Mouse (Mus musculus) neural tube, embryonic 15.5 days (tissue): ENCODE data around the gene Acer3. TPM values are rescaled to one million over a fixed set of nuclear protein-coding genes. Genes with fewer than 3 reads are reported as not detected.
A peak's percentile ranks its signal among the peaks of the same experiment; 100 is the strongest.

Experiments used
- ATAC-seq: fragments of 200-750 bp; cut with Nextera tagmentation; 2 replicates; pipeline ENCODE4 v1.8.0; 2017; ENCODE audit warnings: mild to moderate bottlenecking, moderate TSS enrichment, moderate library complexity; ENCODE audit not compliant: low FRiP score
- H3K27ac ChIP-seq: fragments of 300-500 bp; sonication (generic); replicated peaks from 2 replicates; pipeline ENCODE4 v1.5.1; 2015; ENCODE audit warnings: mild to moderate bottlenecking, inconsistent platforms
- H3K27me3 ChIP-seq: fragments of 300-500 bp; sonication (generic); replicated peaks from 2 replicates; pipeline ENCODE4 v1.6.1; 2015; ENCODE audit warnings: inconsistent platforms
- H3K36me3 ChIP-seq: fragments of 300-500 bp; sonication (generic); 2 replicates; pipeline ENCODE4 v1.6.1; 2015; ENCODE audit warnings: inconsistent platforms
- H3K4me1 ChIP-seq: fragments of 300-500 bp; sonication (generic); 2 replicates; pipeline ENCODE4 v1.6.1; 2015; ENCODE audit warnings: inconsistent platforms
- H3K4me2 ChIP-seq: fragments of 300-500 bp; sonication (generic); 2 replicates; pipeline ENCODE4 v1.6.1; 2015; ENCODE audit warnings: inconsistent platforms, mild to moderate bottlenecking, moderate library complexity
- H3K4me3 ChIP-seq: fragments of 300-500 bp; sonication (generic); replicated peaks from 2 replicates; pipeline ENCODE4 v1.5.1; 2015; ENCODE audit warnings: mild to moderate bottlenecking, inconsistent platforms
- H3K9ac ChIP-seq: fragments of 300-500 bp; sonication (generic); replicated peaks from 2 replicates; pipeline ENCODE4 v1.6.1; 2015; ENCODE audit warnings: mild to moderate bottlenecking, inconsistent platforms
- H3K9me3 ChIP-seq: fragments of 300-500 bp; sonication (generic); replicated peaks from 2 replicates; pipeline ENCODE4 v1.6.1; 2016; ENCODE audit warnings: inconsistent platforms
- WGBS: fragments of 180-500 bp; shearing (Covaris S2); methylation state at CpG from one replicate; pipeline ENCODE4 v1.1.7; 2015; ENCODE audit warnings: mixed read lengths; 5-methylcytosine and 5-hydroxymethylcytosine counted together
- polyA plus RNA-seq: library from polyadenylated mRNA; unstranded; fragments of >200 nt; fragmentation: Nextera tagmentation; extraction: Ambion mirVana; gene quantifications from 2 replicates; pipeline ENCODE4 v1.2.1, GENCODE M21; 2015

Acer3 gene
- polyA plus RNA-seq, 1 experiment from 2014 or later, result 28.4 TPM

GRCm38 (mm10) chr7:98252520-98252919, 68.5 kb downstream of the Acer3 start:
- Histone ChIP-seq H3K36me3 (peaks cover 3% of the 10 kb centered on the region; the same call in 1 of the 2 replicates), H3K27ac (no peak overlapping the region), H3K4me3 (no peak overlapping the region), H3K9ac (no peak overlapping the region), H3K27me3 (no peaks in the 10 kb centered on the region), H3K4me2 (no peak overlapping the region), H3K4me1 (no peaks in the 10 kb centered on the region), H3K9me3 (no peaks in the 10 kb centered on the region)
- WGBS, result 93% methylated on average over 2 of the region's 2 CpGs
- no peak for ATAC-seq

DNA sequence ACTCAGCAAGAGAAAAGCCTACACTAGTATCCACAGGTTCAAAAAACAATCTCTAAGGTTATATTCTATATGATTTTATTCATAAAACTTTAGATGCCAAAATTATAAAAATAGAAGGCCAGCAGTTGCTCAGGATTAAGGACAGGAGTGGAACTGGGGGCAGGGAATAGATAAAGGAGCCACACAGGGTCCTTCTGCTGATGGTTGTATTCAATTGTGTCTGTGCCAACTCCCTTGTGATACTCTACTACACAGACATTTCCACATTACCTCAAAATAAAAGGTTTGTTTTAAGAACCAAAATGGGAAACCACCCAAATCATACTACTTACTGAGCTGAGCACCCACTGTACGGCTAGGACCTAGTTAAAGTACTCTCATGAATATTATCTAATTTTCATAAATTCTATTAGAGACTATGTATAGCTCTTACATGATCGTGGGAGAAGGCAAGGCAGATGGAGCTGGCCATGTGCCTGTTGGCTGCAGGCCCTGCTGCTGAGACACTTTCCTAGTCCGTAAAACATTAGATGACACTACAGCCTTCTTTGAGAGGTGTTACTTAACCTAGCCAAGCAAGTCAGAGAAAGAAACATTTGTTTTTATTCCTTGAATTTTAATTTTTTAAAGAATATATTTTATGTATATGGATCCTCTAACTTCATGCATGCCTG, 84.2 kb downstream of the Acer3 start:
- H3K9me3 ChIP-seq, result no peaks in the 10 kb centered on the region

GRCm38 (mm10) chr7:98223796-98224195, 97.2 kb downstream of the Acer3 start:
- Histone ChIP-seq H3K4me3 (no peak overlapping the region), H3K4me1 (no peaks in the 10 kb centered on the region), H3K4me2 (no peak overlapping the region), H3K27me3 (no peaks in the 10 kb centered on the region), H3K9ac (no peak overlapping the region), H3K9me3 (no peaks in the 10 kb centered on the region), H3K36me3 (no peaks in the 10 kb centered on the region; the same call in 1 of the 2 replicates), H3K27ac (no peak overlapping the region)
- no peak for ATAC-seq
- 92% methylated on average over 4 of the region's 4 CpGs for WGBS

More for the DNA sequence above, 84.2 kb downstream of the Acer3 start:
- Histone ChIP-seq H3K4me2 (no peak overlapping the region), H3K27ac (no peak overlapping the region), H3K4me1 (no peaks in the 10 kb centered on the region), H3K4me3 (no peak overlapping the region), H3K9ac (no peak overlapping the region), H3K27me3 (no peaks in the 10 kb centered on the region), H3K36me3 (no peaks in the 10 kb centered on the region)
- WGBS, result 78% methylated on average over 3 of the region's 3 CpGs
- ATAC-seq, result no peak

DNA sequence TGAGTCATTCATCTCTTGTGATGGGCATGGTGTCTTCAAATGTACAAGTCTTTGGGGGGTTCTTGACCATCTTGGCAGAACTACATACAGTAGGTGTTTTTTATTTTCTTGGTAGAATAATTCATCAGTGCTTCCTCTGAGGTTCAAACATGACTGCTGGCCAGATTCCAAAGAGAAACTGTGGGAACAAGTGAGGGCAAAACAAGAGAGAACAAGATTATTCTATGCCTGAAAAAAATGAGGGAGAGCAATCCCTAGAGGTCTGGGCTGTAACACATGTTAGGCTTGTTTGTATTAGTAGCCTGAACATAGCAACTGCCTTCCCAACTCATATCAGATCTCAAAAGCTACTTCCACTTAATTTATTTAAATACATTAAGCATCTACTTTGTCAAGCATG, 104.3 kb downstream of the Acer3 start:
- Histone ChIP-seq H3K9me3 (no peaks in the 10 kb centered on the region), H3K27me3 (no peaks in the 10 kb centered on the region)
- ATAC-seq, result no peak

GRCm38 (mm10) chr7:98202946-98203345, 118.1 kb downstream of the Acer3 start:
- ATAC-seq, result no peak
- Histone ChIP-seq H3K9ac (no peak overlapping the region), H3K4me2 (no peak overlapping the region), H3K27ac (no peak overlapping the region), H3K36me3 (no peaks in the 10 kb centered on the region), H3K27me3 (no peaks in the 10 kb centered on the region; the same call in 1 of the 2 replicates), H3K9me3 (no peaks in the 10 kb centered on the region), H3K4me3 (no peak overlapping the region), H3K4me1 (no peaks in the 10 kb centered on the region)
- 69% methylated on average over 4 of the region's 4 CpGs for WGBS

More for the DNA sequence above, 104.3 kb downstream of the Acer3 start:
- Histone ChIP-seq H3K9ac (no peak overlapping the region), H3K4me3 (no peak overlapping the region), H3K27ac (no peak overlapping the region), H3K4me1 (0 out of 2 replicates have a peak, but pooled peaks cover 3% of the 10 kb centered on the region), H3K36me3 (no peaks in the 10 kb centered on the region; the same call in 1 of the 2 replicates), H3K4me2 (no peak overlapping the region)

- peaks cover 2% of the 10 kb centered on the region; the same call in 1 of the 2 replicates for H3K27me3 ChIP-seq
- no peak overlapping the region for H3K9ac ChIP-seq
- no peaks in the 10 kb centered on the region for H3K36me3 ChIP-seq
- WGBS, result 80% methylated on average over 5 of the region's 5 CpGs
- H3K27ac ChIP-seq, result no peak overlapping the region
- no peaks in the 10 kb centered on the region for H3K9me3 ChIP-seq
- ATAC-seq, result no peak
- no peaks in the 10 kb centered on the region for H3K4me1 ChIP-seq
- H3K4me2 ChIP-seq, result no peak overlapping the region
- no peak overlapping the region for H3K4me3 ChIP-seq
Observed at GRCm38 (mm10) chr7:98201493-98202028, 119.4 kb downstream of the Acer3 start.

DNA sequence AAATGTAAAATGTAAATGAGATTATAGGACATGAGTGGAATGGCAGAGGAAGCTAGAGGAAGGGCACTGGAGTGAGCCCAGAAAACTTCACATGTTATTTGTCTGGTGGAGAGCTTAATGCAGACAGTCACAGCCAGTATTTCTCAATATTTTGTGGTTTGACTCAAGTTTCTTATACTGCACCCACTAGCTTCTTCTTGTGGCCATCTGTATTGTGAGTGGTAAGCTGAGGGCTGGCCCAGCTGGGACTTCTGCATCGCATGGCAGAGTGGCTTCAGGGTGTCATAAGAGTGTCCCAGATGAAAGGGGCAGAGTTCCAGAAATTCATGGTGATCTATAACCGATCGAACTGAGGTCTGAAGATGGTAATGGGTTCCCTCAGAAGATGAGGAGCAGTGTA, 120.6 kb downstream of the Acer3 start:
- H3K9me3 ChIP-seq, result no peaks in the 10 kb centered on the region
- no peak overlapping the region for H3K27ac ChIP-seq
- peaks cover 12% of the 10 kb centered on the region for H3K27me3 ChIP-seq
- H3K4me2 ChIP-seq, result no peak overlapping the region
- H3K9ac ChIP-seq, result no peak overlapping the region
- H3K4me3 ChIP-seq, result no peak overlapping the region
- no peaks in the 10 kb centered on the region for H3K4me1 ChIP-seq
- no peaks in the 10 kb centered on the region for H3K36me3 ChIP-seq
- ATAC-seq, result no peak
- WGBS, result 90% methylated on average over 3 of the region's 3 CpGs

DNA sequence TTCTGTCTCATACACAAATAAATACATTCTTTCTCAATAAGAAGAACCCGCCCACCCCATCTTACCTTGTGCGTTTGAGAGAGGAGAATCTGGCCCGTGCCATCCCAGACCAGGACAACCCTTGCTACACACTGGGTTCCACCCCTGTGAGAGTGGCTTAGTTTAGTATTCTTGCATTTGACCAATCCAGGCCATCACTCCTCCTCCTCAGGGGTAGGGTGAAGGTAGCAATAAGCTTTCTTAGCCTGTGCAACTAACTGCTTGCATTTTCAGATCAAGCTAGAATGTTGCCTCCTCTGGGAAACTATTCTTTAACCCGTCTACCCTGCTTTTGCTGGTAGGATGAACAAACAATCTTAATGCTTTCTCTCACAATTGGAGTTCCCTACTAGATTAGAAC, 121.6 kb downstream of the Acer3 start, which contains the start of gene B3gnt6:
TSS of gene B3gnt6 (minus strand) at position 101 of the 400 bp plus-strand sequence.
- WGBS, result 93% methylated on average over 4 of the region's 4 CpGs
- Histone ChIP-seq H3K27ac (no peak within 1 kb of the TSS), H3K9me3 (no peaks in the 10 kb centered on the region), H3K36me3 (no peaks in the 10 kb centered on the region), H3K27me3 (peaks cover 22% of the 10 kb centered on the region), H3K4me2 (no peak within 1 kb of the TSS), H3K9ac (no peak within 1 kb of the TSS), H3K4me3 (no peak within 1 kb of the TSS), H3K4me1 (peaks cover 3% of the 10 kb centered on the region)
- no peak for ATAC-seq

DNA sequence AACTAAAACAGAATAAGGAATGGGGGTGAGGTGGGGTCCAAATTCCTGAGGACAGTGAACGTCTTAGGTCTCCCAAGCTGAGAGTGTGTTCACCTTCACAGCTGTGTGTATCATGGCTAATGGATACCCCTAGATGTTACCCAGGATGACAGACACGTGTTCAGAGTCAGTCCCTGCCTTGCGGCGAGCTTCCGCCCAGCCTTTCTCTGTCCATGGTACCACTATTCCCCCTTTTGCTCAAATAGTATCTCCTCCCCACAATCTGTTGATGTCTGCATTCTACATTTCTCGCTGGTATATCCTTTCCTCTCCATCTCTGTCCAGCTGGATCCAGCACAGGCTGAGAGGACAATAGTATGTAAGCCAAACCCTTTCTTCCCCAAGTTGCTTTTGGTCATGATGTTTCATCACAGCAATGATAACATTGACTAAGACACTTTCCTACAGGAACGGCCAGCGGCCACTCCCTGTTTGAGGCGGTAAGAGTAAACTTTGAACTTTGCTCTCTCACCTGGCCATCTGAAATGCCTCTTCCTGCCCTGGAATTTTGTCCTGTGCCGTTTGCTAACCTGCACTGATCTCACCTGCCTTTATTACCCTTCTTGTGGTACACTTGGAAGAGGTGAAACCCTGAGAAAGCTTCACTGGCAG, 125.7 kb downstream of the Acer3 start:
- peaks cover 49% of the 10 kb centered on the region for H3K27me3 ChIP-seq
- H3K4me2 ChIP-seq, result no peak overlapping the region
- WGBS, result 53% methylated on average over 10 of the region's 10 CpGs
- ATAC-seq, result no peak
- H3K4me3 ChIP-seq, result no peak overlapping the region
- H3K9ac ChIP-seq, result no peak overlapping the region
- H3K27ac ChIP-seq, result no peak overlapping the region
- no peaks in the 10 kb centered on the region for H3K36me3 ChIP-seq
- H3K9me3 ChIP-seq, result no peaks in the 10 kb centered on the region
- peaks cover 17% of the 10 kb centered on the region for H3K4me1 ChIP-seq

DNA sequence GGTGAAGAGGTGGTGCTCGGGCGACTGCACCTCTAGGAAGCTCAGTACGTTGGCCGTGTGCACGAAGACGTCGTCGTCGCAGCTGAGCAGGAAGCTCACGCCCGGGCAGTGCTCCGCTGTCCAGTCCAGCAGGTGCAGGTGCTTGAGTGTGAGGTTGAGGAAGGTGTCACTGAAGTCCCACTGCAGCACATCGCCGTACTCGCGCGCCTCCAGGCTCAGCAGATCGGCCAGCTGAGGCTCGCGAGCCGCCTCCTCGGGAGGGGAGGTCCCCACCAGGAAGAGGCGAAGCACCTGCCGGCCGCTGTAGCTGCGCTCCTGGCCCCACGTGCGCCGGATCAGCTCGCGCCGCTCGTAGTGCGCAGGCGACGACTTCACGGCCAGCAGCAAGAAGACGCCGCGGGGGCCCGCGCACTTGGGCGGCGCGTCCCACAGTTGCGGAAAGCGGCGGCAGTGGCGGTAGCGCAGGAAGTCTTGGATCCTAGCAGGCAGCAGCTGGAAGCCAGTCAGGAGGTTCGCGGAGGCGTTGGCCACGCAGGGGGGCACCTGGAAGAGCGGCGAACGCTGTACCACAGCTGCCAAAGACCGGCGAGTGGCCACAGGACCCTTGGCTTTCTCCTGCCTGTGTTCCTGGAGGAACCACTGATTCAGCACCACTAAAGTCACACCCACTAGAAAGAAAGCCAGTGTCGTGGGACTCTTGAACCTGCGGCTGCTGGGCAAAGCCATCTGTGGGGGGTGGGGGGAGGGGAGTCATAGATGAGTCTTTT, 126.8 kb downstream of the Acer3 start:
- Histone ChIP-seq H3K36me3 (no peaks in the 10 kb centered on the region), H3K27ac (no peak overlapping the region), H3K9me3 (no peaks in the 10 kb centered on the region), H3K4me2 (peak overlapping the region; percentile 97), H3K9ac (peak overlapping the region; percentile 44), H3K27me3 (peaks cover 49% of the 10 kb centered on the region), H3K4me1 (peaks cover 22% of the 10 kb centered on the region), H3K4me3 (peak overlapping the region; percentile 50)
- ATAC-seq, result peak; percentile 75
- 2% methylated on average over 61 of the region's 61 CpGs for WGBS

- peaks cover 49% of the 10 kb centered on the region for H3K27me3 ChIP-seq
Observed at GRCm38 (mm10) chr7:98193515-98194025, 127.4 kb downstream of the Acer3 start.

More at GRCm38 (mm10) chr7:98193515-98194025, 127.4 kb downstream of the Acer3 start:
- Histone ChIP-seq H3K9me3 (no peaks in the 10 kb centered on the region), H3K4me2 (peak overlapping the region; percentile 97), H3K4me1 (peaks cover 22% of the 10 kb centered on the region), H3K4me3 (peak overlapping the region; percentile 50), H3K27ac (no peak overlapping the region), H3K36me3 (no peaks in the 10 kb centered on the region), H3K9ac (peak overlapping the region; percentile 44)
- WGBS, result 3% methylated on average over 36 of the region's 36 CpGs
- ATAC-seq, result peak; percentile 74
